Mouse (Mus musculus): ENCODE measurements at regions not wholly inside any gene's neighbourhood (a gene's known extent, or its start where the extent isn't known, plus 50 kb on each side); places are given as distances from the start of the nearest gene placed in this dataset.

- TF ChIP-seq EP300 (IDR thresholded peaks at IDR 0.05; ENCODE audit: low read depth) (no peak), CTCF (IDR thresholded peaks at IDR 0.05; ENCODE audit: low read depth) (no peak)
These were observed 403.2 kb downstream of the Gm826 start for GRCm38 (mm10) chr2:159930744-159931143.

All from heart, postnatal 0 days (tissue).